Mouse (Mus musculus) neural tube, embryonic 10.5 days (tissue): ENCODE results near the gene Naxd.

Experiments used
- DNase-seq: peaks from one replicate; pipeline ENCODE4 v3.0.0-alpha.2; 2017; ENCODE audit warnings: low spot score; ENCODE audit errors: extremely low spot score

Naxd gene

DNA sequence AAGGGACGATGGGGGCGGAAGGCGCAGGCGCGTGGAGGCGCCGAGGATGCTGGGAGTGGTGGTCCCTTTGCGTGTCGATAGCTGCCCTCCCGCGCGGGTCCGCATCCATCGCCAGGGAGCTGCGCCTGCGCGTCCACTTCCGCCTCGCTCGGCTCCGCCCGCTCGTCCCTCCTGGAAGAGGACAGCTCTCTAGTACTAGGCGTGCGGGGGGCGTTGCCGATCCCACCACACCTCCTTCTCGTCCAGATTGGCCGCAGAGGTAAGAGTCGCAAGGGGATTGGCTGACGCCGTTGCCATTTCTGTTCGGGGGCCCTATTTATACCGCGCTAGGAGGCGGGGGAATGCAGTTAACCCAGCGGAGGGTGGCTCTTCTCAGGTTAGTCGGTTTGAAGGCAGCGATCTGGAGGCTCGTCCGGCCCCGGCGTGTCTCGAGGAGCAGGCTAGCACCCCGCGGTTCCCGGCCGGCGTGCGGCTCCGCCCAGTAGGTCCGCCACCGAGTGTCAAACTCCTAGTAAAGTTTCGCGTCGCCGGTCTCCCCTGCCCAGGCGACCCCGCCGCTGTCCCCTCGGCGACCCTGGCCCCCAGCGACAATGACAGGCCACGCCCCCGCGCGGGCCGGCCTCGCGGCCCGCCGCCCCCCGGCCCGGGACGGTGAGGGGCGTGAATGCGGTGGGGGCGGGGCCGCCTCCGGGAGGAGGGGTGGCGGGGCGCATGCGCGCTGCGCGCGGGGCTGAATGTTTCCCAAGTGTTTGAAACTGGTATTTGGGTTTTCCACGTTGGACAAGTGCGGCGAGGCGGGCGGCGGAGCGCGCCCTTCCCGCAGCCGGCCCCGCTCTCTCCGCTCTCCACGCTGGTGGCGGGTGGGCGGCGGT, 58.6 kb downstream of the Naxd start:
- peak; percentile 99 for DNase-seq

DNA sequence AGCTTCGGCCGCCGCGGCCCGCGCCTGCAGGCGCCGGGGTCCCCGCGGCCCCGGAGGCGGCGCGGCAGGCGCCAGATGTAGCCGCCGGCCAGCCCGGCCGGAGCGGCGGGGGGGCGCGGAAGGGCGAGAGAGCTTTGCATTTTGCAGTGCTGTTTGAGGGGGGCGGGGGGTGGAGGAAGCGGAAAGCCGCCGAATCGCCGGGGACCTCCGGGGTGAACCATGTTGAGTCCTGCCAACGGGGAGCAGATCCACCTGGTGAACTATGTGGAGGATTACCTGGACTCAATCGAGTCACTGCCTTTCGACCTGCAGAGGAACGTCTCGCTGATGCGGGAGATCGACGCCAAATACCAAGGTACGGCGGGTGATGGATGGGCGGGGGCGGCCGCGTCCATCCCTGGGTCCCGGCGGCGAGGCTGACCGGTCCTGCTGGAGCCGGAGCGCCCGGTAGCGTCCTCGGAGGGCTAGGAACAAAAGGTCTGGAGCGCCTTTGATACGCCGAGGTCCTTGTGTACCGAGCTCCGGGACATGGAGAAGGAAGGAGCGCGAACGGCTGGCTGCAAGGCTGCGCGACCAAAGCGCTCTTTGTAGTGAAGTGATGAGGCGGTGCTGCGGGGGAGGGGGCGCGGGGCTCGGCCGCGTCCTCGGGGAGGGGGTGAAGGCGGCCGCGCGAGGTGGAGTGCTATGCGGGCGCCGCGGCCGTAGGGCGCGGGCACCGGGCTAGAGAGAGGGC, 59.6 kb downstream of the Naxd start:
- peak; percentile 74 for DNase-seq

GRCm38 (mm10) chr8:11557424-11557767, 60.1 kb downstream of the Naxd start:
- no peak for DNase-seq

GRCm38 (mm10) chr8:11557768-11558629, 60.7 kb downstream of the Naxd start:
- peak; percentile 95 for DNase-seq

DNA sequence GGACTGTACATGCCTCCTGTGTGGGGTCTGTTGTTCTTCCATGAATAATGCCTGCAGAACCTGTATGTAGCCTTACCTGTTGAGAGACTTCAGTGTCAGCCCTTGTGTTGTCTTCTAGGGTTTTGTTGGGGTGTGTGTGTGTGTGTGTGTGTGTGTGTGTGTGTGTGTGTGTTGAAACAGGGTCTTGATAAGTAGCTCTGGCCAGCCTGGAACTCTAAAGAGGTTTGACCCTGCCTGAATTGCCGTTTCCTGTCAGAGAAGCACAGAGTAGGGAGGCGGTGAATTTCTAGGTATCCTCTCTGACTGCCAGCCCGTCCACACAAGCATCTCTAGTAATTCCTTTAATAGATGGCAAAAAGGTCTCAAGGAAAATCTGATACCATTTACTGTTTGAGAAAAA, 62.2 kb downstream of the Naxd start:
- DNase-seq = no peak

DNA sequence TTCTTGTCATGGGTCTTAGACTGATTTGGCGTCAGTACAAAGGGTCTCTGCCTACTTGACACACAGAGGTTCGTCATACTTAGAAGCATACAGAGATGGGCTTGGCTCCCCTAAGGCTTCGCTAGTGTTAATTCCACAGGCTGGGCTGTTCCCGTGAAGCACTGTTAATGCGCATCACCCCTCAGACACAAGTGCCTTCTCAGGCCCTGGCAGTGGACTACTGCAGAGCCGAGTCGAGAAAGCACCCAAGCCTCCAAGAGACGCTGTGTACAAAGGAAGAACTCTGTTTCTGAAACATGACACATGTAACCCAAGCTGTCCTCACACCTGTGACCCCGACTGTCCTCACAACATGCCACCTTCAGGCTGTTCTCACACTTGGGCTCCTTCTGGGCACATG, 62.9 kb downstream of the Naxd start:
- DNase-seq = no peak

GRCm38 (mm10) chr8:11564236-11564635, 66.9 kb downstream of the Naxd start:
- no peak for DNase-seq
